27 mouse cellular contexts compared by ENCODE assay signal in the genomic region with DNA sequence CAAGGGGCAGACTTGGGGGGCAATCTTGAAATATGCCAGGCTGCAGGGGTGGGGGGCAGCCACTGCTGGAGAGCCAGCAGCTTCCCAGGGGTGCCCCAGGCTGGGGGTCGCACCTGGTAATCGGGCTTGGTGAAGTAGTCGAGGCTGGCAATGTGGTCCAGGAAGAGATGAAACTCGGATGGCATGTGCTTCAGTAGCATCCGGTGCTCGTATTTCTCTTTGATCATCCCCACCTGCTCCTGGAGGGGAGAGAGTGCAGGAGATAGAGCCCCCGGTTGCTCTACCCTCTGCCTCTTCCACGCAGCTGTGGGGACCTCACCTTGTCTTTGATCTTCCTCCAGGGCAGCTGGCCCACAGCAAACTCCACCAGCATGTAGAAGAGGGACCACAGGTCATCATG. TPM values are rescaled to one million over a fixed set of nuclear protein-coding genes. Genes with fewer than 3 reads are reported as not detected.
"Had no signal": no experiment of that assay in that cellular context is flagged by ENCODE, and none has a peak within 500 bp of the region (broad histone marks: within the 10 kb centered on the region; RNA-seq: fewer than 3 reads in every experiment).

No protein-coding gene starts in this region.

- DNase-seq: gastrocnemius, adult 2 months; gastrocnemius, postnatal 10 days; gastrocnemius, postnatal 25 days; heart, adult 11 months; heart, postnatal 10 days; heart, postnatal 4 days; kidney, adult 11 months; kidney, postnatal 10 days; layer of hippocampus, adult 9-11 months; layer of hippocampus, postnatal 36 days; left cerebral cortex, postnatal 4 days had no signal

RNA-seq across cellular contexts. Expression of a gene that starts 38.3 kb away (rescaled TPM):
- total RNA-seq: gastrocnemius, adult 2 months; gastrocnemius, postnatal 25 days; heart, adult 8-10 months; heart, postnatal 10 days; heart, postnatal 25 days; heart, postnatal 4 days had no signal
- polyA plus RNA-seq: forebrain, embryonic 16.5 days; gonadal fat pad, adult 2 months; heart, embryonic 12.5 days; heart, embryonic 14.5 days; hindbrain, embryonic 10.5 days; hindbrain, embryonic 12.5 days; hindbrain, embryonic 14.5 days; hindbrain, embryonic 16.5 days; inflammation-experienced regulatory T-cells, adult 6 months; intestine, embryonic 15.5 days; kidney, embryonic 14.5 days; limb, embryonic 11.5 days; limb, embryonic 13.5 days; limb, embryonic 15.5 days had no signal

RNA-seq across cellular contexts. Expression of a gene that starts 47.9 kb away (rescaled TPM):
- polyA plus RNA-seq: inflammation-experienced regulatory T-cells, adult 6 months; limb, embryonic 11.5 days had no signal
